Mouse (Mus musculus) CD4-positive, CD25-positive, alpha-beta regulatory T cell, adult 2 months (primary cell): Measurements from ENCODE around the gene Efhc1.
A peak's percentile ranks its signal among the peaks of the same experiment; 100 is the strongest.

Source experiments
- DNase-seq: peaks from one replicate; pipeline ENCODE4 v3.0.0-alpha.2; 2012; ENCODE audit warnings: low read depth, low spot score

Gene Efhc1

DNA sequence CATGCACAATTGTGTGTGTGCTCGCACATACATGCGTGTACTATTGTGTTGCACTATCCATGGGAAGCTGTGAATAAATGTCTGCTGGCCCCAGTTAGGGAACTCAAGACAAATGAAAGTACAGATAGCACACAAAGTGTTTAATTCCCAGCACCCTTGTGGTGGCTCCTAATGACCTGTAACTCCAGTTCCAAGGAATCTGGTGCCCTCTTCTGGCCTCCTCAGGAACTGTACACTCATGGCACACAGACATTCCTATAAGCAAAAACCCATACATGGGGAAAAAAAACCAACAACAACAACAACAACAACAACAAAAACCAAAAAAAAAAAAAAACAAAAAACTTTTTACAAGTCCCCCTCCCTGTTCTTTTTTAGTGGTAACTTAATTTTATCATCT, 8.4 kb upstream of the Efhc1 start:
- DNase-seq, result peak; percentile 26

DNA sequence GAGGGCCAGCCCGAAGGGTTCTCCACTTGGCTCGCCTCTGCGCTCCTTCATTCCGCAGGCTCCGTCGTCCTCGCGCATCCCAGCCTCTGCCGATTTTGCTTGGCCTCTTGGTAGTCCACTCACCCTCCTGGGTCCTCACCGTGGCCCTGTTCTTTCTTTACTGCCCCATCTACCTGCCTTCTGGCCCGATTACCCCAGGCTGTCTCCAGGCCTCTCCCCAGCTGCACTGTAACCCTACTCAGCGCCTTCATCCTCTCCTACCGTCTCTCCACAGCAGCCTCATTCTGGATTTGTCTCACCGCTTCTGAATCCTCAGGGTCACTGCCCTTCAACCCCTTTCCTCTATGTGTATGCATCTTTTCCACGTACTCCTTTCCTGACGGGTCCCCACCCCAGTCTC, 373 bp downstream of the Efhc1 start:
- no peak for DNase-seq

DNA sequence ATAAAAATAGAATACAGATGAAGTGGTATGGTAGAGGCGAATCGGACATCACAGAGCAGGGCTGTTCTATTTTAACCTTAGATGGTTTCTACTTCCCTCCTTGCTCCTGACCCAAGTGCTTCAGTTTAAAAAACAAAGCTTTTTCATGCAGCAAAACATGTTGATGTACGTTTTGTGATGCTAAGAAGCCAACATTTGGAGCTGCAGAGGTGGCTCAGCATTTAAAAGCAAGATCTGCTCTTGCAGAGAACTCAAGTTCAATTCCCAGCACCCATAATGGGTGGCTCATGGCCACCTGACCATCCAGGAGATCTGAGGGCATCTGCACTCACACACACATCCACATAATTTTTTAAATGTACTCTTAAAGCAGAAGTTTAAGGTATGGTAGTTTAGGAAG, 3.5 kb downstream of the Efhc1 start:
- DNase-seq, result no peak

DNA sequence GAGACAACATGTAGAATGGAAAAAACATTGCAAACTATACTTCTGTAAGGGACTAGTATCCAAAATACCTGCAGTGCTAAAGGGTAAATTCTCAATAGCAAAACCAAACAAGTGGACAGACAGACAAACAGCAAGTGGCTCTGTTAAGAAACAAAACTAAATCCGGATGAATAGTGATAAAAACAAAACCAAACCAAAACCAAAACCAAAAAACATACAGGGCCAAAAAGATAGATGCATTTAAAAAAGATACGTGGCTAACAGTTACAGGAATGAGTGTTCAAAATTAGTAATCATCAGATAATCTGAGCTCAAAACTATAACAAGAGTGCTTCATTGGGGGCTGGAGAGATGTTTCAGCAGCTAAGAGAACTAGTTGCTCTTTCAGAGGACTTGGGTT, 18.2 kb downstream of the Efhc1 start:
- no peak for DNase-seq

GRCm38 (mm10) chr1:20973389-20973788, 22.0 kb downstream of the Efhc1 start:
- no peak for DNase-seq

- no peak for DNase-seq
These were observed 23.1 kb downstream of the Efhc1 start for GRCm38 (mm10) chr1:20974341-20975135.

- DNase-seq, result no peak
These were observed 29.1 kb downstream of the Efhc1 start for GRCm38 (mm10) chr1:20980553-20980952.

GRCm38 (mm10) chr1:20981764-20982163, 30.3 kb downstream of the Efhc1 start:
- peak; percentile 24 for DNase-seq

GRCm38 (mm10) chr1:20984103-20984502, 32.7 kb downstream of the Efhc1 start:
- no peak for DNase-seq

- no peak for DNase-seq
These were observed 33.2 kb downstream of the Efhc1 start for GRCm38 (mm10) chr1:20984582-20984981.

- DNase-seq, result no peak
These were observed 35.1 kb downstream of the Efhc1 start for GRCm38 (mm10) chr1:20986378-20987056.

DNA sequence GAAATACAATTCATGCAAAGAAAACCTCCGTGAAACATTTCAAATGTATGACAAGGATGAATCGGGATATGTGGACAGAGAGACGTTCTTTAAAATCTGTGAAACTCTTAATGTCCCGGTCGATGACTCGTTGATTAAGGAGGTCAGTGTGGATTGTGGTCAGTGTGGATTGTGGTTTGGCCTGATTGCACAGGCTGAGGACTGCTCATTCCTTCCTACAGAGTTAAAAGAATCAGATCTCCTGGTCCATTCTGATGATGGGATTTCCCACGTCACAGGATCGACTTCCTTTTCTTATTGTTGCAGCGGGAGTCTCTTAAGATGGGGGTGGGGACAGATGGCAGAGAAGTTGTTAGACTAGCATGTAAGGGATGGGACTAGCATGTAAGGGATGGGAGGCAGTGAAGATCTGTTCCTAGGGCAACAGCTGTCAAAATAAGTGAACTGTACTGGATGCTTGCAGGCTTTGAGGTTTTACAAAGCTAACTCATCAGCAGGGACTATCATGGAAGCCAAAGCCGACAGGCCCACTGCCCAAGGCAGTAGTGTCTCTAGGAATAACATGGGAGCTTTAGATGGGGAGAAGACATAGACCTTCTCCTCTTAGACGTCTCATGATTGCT, 38.1 kb downstream of the Efhc1 start:
- DNase-seq, result no peak

DNA sequence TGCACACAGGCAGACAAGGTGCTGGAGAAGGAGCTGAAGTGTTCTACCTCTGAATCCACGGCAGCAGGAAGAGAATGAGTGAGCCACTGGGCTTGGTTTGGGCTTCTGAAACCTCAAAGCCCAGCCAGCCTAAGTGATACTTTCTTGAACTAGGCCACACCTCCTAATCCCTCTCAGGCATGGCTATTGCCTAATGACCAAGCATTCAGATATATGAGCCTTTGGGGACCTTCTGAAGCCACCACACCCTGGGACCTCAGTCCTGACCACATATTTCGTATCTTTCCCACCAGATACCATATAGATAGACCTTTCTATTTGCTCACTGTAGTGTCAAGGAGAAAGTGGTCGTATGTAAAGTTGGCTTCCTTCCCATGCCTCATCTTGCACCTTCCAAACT, 42.3 kb downstream of the Efhc1 start:
- no peak for DNase-seq

GRCm38 (mm10) chr1:20994338-20994737, 42.9 kb downstream of the Efhc1 start:
- no peak for DNase-seq

DNA sequence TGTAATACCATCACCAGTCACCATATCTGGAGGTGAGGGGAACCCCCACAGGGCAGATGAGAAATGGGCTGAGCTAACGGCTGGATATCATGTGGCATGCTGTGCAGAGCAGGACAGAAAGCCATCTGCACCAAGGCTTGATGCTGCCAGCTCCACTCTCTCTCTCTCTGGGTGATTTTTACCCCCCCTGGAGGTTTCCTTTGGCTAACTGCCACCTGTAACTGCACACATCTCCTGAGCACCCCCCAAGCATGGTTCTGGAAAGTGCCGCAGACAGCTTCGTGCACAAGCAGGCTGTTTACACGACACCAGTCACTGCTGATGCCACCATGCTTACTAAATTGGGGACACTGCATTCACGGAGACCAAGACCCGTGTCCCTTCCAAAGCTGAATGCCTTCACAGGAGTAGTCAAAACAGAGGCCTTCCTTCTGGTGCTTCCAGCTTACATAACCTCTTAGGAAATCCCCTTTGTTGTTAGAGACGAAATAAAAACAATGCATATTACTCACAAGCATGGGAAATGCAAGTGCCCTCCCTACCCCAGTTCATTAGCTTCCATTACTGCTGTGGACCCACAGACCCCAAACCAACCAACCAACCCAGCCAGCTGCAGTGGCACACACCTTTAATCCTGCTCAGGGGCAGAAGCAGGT, 44.0 kb downstream of the Efhc1 start:
- DNase-seq, result peak; percentile 33

- no peak for DNase-seq
These were observed 45.3 kb downstream of the Efhc1 start for GRCm38 (mm10) chr1:20996603-20997327.

- DNase-seq, result no peak
These were observed 45.9 kb downstream of the Efhc1 start for GRCm38 (mm10) chr1:20997328-20997689.

GRCm38 (mm10) chr1:20997881-20998389, 46.5 kb downstream of the Efhc1 start:
- DNase-seq, result no peak

DNA sequence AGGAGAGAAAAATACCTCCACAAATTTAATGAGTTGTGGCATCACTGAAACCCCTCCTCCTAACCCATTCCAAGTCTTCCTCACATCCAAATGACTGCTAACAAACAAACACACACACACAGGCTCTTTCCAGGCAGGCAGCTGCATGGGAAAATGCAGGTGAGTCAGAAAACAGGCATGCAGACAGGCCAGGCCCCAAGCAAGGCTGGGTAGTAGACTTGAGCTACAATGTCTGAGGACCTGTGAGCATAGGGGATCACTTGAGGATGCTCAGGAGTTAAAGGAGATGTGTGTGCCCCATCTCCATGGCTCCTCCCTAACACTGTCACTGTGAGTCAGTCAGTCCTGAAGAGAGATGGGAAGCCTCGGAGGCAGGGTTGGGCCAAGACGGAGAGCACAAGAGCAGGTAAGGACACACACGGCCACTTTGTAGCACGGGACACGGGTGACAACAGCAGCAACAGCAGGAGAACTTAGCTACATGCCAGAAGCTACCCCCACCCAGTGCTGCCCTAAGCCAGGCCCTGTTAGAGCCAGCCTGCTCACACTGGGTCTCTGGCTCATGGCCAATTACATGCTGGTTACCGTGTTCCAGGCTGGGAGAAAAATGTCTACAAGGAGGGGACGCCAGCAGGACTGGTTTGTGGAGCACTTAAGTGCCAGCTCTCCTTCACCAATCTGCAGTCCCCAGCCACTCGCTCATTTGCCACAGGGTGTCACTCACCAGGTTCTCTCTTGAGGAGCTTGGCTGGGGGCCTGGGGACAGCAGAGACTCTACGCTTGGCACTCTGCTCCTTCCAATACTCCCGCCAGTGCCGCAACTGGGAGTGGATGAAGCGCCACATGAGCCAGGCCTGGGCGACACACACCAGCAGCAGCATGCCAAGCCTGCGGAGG, 51.1 kb downstream of the Efhc1 start:
- DNase-seq, result no peak

DNA sequence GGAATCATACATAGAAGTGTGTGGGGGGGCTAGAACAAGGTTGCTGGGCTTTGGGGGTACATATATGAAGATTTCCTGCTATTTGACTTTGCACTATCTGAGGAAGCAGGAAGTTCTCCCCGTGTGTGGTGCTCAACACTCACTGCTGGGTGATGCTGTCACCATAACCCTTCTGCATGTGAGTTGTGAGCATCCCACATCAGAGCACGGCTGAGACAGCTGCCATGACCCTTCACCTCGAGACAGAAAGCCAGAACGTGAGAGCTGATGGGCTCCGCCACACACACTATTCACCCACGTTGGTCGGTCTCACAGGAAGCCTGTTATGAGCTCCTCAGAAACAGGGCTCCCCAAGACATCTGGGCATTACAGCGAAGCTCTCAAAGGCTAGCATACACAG, 53.2 kb downstream of the Efhc1 start:
- no peak for DNase-seq
